Mouse (Mus musculus): ENCODE measurements around the gene Cd37. TPM values are rescaled to one million over a fixed set of nuclear protein-coding genes. Genes with fewer than 3 reads are reported as not detected.
"Not testable (repeated sequence)": the region's sequence is repeated elsewhere in the genome, so short reads cannot be mapped to it uniquely, and the experiment has no call there.

The Cd37 gene
- polyA plus RNA-seq, 1 experiment from 2014 or later: 19.3 TPM

DNA sequence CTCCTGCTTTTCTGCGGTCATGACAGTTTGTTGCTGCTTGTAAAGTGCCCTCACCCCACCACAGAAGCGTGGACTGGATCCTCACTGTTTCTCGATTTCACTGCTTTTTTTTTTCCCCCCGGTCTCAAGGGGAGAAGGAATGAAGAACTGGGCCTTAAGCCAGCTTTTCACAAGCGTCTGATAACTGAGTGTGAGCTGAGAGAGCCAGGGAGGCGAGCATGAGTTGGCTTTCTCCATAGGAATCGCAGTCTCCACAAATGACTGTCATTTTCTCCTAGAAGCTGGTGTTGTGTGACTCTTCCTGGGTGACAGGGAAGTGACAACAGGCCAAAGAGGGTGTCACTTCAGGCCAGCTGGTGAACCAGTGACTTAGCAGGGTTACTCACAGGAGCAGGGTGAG lies 23.4 kb upstream of the Cd37 start:
- Histone ChIP-seq H3K36me3 (ENCODE audit: control insufficient read depth, insufficient read depth) (no peaks in the 10 kb centered on the region), H3K4me1 (ENCODE audit: control insufficient read depth, low read depth, low read length) (no peaks in the 10 kb centered on the region), H3K27me3 (ENCODE audit: control insufficient read depth, insufficient read depth, low read depth, low read length) (no peaks in the 10 kb centered on the region), H3K9ac (ENCODE audit: low read depth, low read length) (no peak overlapping the region), H3K27ac (ENCODE audit: low read length) (no peak overlapping the region), H3K4me3 (ENCODE audit: low read depth, low read length) (no peak overlapping the region), H3K9me3 (replicated peaks; ENCODE audit: control insufficient read depth, low read length) (no peaks in the 10 kb centered on the region), H3K4me2 (ENCODE audit: low read depth, low read length) (no peak overlapping the region)
- no peak for ATAC-seq (ENCODE audit: low read depth)
- WGBS (ENCODE audit: insufficient replicate concordance): 45% methylated on average over 7 of the region's 7 CpGs

DNA sequence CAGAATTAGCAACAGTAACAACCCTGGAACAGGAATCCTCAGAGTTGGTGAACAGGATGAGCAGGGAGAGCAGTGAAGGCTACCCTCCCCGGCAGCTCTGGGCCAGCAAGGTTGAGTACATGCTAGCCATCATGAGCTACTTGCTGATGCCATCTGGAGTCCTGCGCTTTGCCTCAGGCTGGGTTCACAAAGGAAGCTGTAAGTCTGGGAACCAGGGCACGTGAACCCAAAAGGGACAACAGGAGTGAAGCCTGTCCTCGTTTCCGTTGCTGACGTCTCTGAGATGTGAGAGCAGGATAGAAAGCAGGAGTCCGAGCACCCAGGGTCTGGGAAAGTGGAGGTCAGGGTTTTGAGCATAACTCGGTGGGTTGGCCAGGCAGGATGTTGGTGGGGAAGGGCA lies 20.4 kb upstream of the Cd37 start:
- Histone ChIP-seq H3K4me3 (ENCODE audit: low read depth, low read length) (no peak overlapping the region), H3K4me1 (ENCODE audit: control insufficient read depth, low read depth, low read length) (no peaks in the 10 kb centered on the region), H3K9me3 (replicated peaks; ENCODE audit: control insufficient read depth, low read length) (no peaks in the 10 kb centered on the region), H3K27ac (ENCODE audit: low read length) (no peak overlapping the region), H3K36me3 (ENCODE audit: control insufficient read depth, insufficient read depth) (no peaks in the 10 kb centered on the region), H3K4me2 (ENCODE audit: low read depth, low read length) (no peak overlapping the region), H3K27me3 (ENCODE audit: control insufficient read depth, insufficient read depth, low read depth, low read length) (no peaks in the 10 kb centered on the region), H3K9ac (ENCODE audit: low read depth, low read length) (no peak overlapping the region)
- WGBS (ENCODE audit: insufficient replicate concordance): 61% methylated on average over 8 of the region's 8 CpGs
- no peak for ATAC-seq (ENCODE audit: low read depth)

DNA sequence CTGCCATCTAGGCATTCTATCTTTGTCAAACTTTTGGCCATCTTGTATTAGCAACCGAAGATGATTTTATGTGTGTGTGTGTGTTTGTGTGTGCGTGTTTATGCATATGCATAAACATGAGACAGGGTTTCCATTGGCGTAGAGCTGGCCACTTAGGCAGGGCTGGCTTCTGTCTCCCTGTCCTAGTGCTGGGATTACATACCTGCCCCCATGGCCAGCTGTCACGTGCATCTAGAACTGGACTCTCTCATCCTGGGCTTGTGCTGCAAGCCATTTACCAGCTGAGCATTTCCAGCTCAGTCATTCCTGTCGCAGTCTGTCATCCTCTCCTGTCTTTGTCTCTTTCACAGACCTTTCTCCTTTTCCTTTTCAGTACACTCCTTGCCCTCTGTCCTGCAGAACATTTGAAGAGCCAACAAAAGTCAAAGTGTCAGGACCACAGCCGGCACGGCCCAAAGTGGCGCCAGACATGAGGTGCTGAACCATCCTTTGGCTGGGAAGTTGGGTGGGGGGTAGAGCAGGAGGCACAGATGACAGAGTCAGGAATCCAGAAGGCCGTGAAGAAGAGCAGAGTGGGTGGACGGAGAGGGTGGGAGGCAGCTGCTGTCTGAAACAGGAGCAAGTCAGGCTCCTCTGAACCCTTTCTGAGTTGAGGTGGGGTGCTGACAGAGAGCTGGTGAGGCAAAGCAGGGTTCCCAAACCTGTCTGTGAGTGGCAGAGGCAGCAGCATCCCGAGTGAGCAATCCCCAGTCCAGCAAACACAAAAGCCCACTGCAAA lies 18.3 kb upstream of the Cd37 start:
- no peaks in the 10 kb centered on the region for H3K36me3 ChIP-seq (ENCODE audit: control insufficient read depth, insufficient read depth)
- H3K4me2 ChIP-seq (ENCODE audit: low read depth, low read length): no peak overlapping the region
- H3K9ac ChIP-seq (ENCODE audit: low read depth, low read length): no peak overlapping the region
- no peaks in the 10 kb centered on the region for H3K27me3 ChIP-seq (ENCODE audit: control insufficient read depth, insufficient read depth, low read depth, low read length)
- H3K27ac ChIP-seq (ENCODE audit: low read length): no peak overlapping the region
- no peaks in the 10 kb centered on the region for H3K4me1 ChIP-seq (ENCODE audit: control insufficient read depth, low read depth, low read length)
- H3K4me3 ChIP-seq (ENCODE audit: low read depth, low read length): no peak overlapping the region
- ATAC-seq (ENCODE audit: low read depth): no peak
- 46% methylated on average over 11 of the region's 11 CpGs for WGBS (ENCODE audit: insufficient replicate concordance)
- no peaks in the 10 kb centered on the region for H3K9me3 ChIP-seq (replicated peaks; ENCODE audit: control insufficient read depth, low read length)

DNA sequence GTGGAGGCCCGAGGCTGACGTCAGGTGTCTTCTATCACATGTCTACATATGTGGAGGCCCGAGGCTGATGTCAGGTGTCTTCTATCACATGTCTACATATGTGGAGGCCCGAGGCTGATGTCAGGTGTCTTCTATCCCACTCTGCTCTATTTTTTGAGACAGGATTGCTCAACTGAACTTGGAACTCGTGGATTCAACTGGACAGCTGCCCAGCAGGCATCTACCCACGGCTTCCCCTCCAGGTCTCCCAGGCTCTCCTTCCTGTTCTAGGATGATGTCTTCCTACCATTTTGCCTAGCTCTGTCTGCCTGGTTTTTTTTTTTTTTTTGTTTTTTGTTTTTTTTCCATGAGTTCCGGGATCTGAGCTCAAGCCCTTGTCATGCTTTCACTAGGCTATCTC lies 16.9 kb upstream of the Cd37 start:
- ATAC-seq (ENCODE audit: low read depth); H3K9ac ChIP-seq (ENCODE audit: low read depth, low read length); H3K4me2 ChIP-seq (ENCODE audit: low read depth, low read length); H3K4me3 ChIP-seq (ENCODE audit: low read depth, low read length); H3K27ac ChIP-seq (ENCODE audit: low read length); H3K27me3 ChIP-seq (ENCODE audit: control insufficient read depth, insufficient read depth, low read depth, low read length); H3K9me3 ChIP-seq (replicated peaks; ENCODE audit: control insufficient read depth, low read length); H3K36me3 ChIP-seq (ENCODE audit: control insufficient read depth, insufficient read depth); H3K4me1 ChIP-seq (ENCODE audit: control insufficient read depth, low read depth, low read length): not testable (repeated sequence)
- 45% methylated on average over 4 of the region's 7 CpGs for WGBS (ENCODE audit: insufficient replicate concordance)

DNA sequence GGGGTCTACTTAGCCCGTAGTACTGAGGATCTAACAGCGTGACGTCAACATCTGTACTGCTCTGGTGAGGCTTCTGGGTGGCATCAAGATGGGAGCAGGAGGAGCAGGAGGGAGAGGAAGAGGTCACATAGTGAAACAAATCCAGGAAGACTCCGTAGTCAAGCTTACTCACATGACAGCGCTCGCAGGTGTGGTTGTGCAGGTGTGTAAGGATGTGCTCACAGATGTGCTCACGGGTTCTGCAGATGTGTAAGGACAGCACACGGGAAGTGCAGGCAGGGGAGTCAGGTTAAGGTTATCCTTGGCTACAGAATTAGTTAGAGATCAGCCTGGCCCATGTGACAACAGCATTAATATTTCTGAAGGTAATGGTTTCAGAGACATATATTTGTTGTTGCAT lies 14.9 kb upstream of the Cd37 start:
- 72% methylated on average over 8 of the region's 8 CpGs for WGBS (ENCODE audit: insufficient replicate concordance)

DNA sequence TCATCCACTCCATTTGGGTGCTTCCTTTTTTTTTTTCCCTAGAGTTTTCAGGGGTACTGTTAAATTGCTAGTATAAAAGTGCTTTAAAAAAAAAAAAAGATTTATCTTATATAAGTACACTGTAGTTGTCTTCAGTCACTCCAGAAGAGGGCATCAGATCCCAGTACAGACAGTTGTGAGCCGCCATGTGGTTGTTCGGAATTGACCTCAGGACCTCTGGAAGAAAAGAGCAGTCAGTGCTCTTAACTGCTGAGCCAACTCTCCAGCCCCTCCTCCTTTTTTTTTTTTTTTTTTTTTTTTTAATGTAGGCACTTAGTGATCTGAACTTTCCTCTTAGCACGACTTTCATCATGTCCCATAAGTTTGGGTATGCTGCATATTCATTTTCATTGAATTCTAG lies 8.8 kb upstream of the Cd37 start:
- Histone ChIP-seq H3K4me2 (ENCODE audit: low read depth, low read length) (no peak overlapping the region), H3K9me3 (replicated peaks; ENCODE audit: control insufficient read depth, low read length) (no peaks in the 10 kb centered on the region), H3K4me1 (ENCODE audit: control insufficient read depth, low read depth, low read length) (no peaks in the 10 kb centered on the region), H3K36me3 (ENCODE audit: control insufficient read depth, insufficient read depth) (no peaks in the 10 kb centered on the region), H3K4me3 (ENCODE audit: low read depth, low read length) (no peak overlapping the region), H3K27ac (ENCODE audit: low read length) (no peak overlapping the region), H3K27me3 (ENCODE audit: control insufficient read depth, insufficient read depth, low read depth, low read length) (no peaks in the 10 kb centered on the region), H3K9ac (ENCODE audit: low read depth, low read length) (no peak overlapping the region)
- 36% methylated on average over 3 of the region's 3 CpGs for WGBS (ENCODE audit: insufficient replicate concordance)
- ATAC-seq (ENCODE audit: low read depth): no peak

More for the DNA sequence above, 14.9 kb upstream of the Cd37 start:
- Histone ChIP-seq H3K27ac (ENCODE audit: low read length) (no peak overlapping the region), H3K4me1 (ENCODE audit: control insufficient read depth, low read depth, low read length) (no peaks in the 10 kb centered on the region), H3K9me3 (replicated peaks; ENCODE audit: control insufficient read depth, low read length) (no peaks in the 10 kb centered on the region), H3K4me3 (ENCODE audit: low read depth, low read length) (no peak overlapping the region), H3K9ac (ENCODE audit: low read depth, low read length) (no peak overlapping the region), H3K36me3 (ENCODE audit: control insufficient read depth, insufficient read depth) (no peaks in the 10 kb centered on the region), H3K4me2 (ENCODE audit: low read depth, low read length) (no peak overlapping the region), H3K27me3 (ENCODE audit: control insufficient read depth, insufficient read depth, low read depth, low read length) (no peaks in the 10 kb centered on the region)
- ATAC-seq (ENCODE audit: low read depth): no peak

DNA sequence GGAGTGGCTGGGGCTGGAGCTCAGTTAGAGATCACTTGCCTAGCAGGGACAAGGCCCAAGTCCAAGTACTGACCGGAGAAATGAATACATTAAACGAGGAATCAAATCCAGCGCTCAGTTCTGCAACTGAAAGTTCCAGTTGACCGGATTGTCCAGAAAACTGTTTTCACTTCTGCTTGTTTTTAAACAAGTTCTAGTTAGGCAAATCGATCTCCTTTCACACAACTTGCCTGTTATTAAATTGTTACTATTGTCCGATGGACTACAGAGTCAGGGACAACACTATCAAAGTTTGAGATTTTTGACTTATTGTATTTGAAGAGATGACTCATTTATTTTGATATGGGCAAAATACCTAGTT lies 2.5 kb upstream of the Cd37 start:
- Histone ChIP-seq H3K4me3 (ENCODE audit: low read depth, low read length) (no peak overlapping the region), H3K9ac (ENCODE audit: low read depth, low read length) (no peak overlapping the region), H3K27ac (ENCODE audit: low read length) (no peak overlapping the region), H3K9me3 (replicated peaks; ENCODE audit: control insufficient read depth, low read length) (no peaks in the 10 kb centered on the region), H3K4me2 (ENCODE audit: low read depth, low read length) (0 out of 2 replicates have a peak overlapping the region, but pooled peaks have one; percentile 8), H3K27me3 (ENCODE audit: control insufficient read depth, insufficient read depth, low read depth, low read length) (no peaks in the 10 kb centered on the region), H3K4me1 (ENCODE audit: control insufficient read depth, low read depth, low read length) (peaks cover 9% of the 10 kb centered on the region), H3K36me3 (ENCODE audit: control insufficient read depth, insufficient read depth) (no peaks in the 10 kb centered on the region)
- WGBS (ENCODE audit: insufficient replicate concordance): 74% methylated on average over 6 of the region's 6 CpGs
- ATAC-seq (ENCODE audit: low read depth): no peak

DNA sequence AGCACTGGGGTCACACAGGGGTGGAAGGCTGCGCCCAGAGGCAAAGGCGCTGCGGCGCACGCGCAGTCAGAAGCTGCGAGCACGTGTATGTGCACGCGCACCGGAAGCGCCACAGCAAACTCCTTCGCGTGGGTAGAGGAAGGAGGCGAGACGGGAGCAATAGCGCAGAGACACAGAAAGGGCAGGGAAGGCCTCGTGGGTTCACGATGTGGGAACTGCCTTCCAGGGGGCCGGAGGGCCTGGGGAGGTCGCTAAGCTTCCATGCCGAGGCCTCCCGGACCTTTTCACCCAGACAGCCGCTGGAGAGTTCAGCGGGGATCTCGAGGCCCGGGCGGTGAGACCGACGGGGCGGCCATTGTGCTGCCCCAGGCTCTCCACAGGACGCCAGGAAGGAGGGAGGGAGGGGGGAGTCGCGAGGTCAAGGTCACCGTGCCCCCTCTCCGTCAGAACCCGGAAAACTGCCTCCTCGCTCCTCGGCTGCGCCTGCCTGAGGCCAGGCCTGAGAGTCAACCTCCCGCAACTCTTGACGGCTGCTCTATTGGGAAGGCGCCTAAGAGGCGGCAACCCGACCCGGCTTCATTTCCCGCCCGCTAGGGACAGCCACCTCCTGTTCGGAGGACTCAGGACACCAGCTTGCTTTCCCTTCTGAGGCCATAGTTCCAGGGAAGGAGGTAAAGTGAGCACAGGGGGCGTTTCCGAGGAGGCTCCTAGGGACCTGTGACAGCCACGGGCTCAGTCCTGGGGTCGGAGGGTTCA lies 1.9 kb upstream of the Cd37 start, which contains the start of gene Slc6a16:
Gene Slc6a16, plus strand, starts transcription at position 453 of the 756 bp plus-strand sequence.
- Histone ChIP-seq H3K9ac (ENCODE audit: low read depth, low read length) (no peak within 1 kb of the TSS), H3K4me3 (ENCODE audit: low read depth, low read length) (no peak within 1 kb of the TSS), H3K27me3 (ENCODE audit: control insufficient read depth, insufficient read depth, low read depth, low read length) (no peaks in the 10 kb centered on the region), H3K36me3 (ENCODE audit: control insufficient read depth, insufficient read depth) (no peaks in the 10 kb centered on the region), H3K4me1 (ENCODE audit: control insufficient read depth, low read depth, low read length) (peaks cover 9% of the 10 kb centered on the region), H3K4me2 (ENCODE audit: low read depth, low read length) (0 out of 2 replicates have a peak within 1 kb of the TSS, but pooled peaks have one; percentile 8), H3K9me3 (replicated peaks; ENCODE audit: control insufficient read depth, low read length) (no peaks in the 10 kb centered on the region), H3K27ac (ENCODE audit: low read length) (no peak within 1 kb of the TSS)
- WGBS (ENCODE audit: insufficient replicate concordance): 54% methylated on average over 53 of the region's 53 CpGs
- ATAC-seq (ENCODE audit: low read depth): no peak; the same call in 1 of the 2 replicates

DNA sequence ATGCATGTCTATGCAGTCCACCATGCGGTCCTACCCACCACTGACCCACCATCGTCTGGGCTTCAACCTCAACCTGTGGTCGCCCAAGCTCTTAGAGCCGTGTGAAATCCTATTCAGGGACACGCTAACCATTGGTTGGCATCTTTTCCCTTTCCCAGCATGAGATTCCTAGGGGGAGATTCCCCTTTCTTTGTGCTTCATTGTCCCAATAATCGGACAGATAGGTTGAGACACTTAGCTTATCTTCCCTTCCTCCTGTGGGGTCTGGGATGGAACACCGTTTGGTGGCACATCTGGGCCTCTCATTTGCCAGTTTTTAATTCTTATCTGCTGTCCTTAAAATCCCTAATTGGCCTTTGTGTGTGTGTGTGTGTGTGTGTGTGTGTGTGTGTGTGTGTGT lies 1.2 kb upstream of the Cd37 start:
- H3K9ac ChIP-seq (ENCODE audit: low read depth, low read length): no peak overlapping the region
- no peak for ATAC-seq (ENCODE audit: low read depth)
- no peak overlapping the region for H3K4me2 ChIP-seq (ENCODE audit: low read depth, low read length)
- H3K9me3 ChIP-seq (replicated peaks; ENCODE audit: control insufficient read depth, low read length): no peaks in the 10 kb centered on the region
- no peak overlapping the region for H3K27ac ChIP-seq (ENCODE audit: low read length)
- H3K27me3 ChIP-seq (ENCODE audit: control insufficient read depth, insufficient read depth, low read depth, low read length): no peaks in the 10 kb centered on the region
- H3K4me1 ChIP-seq (ENCODE audit: control insufficient read depth, low read depth, low read length): peaks cover 9% of the 10 kb centered on the region
- H3K36me3 ChIP-seq (ENCODE audit: control insufficient read depth, insufficient read depth): no peaks in the 10 kb centered on the region
- WGBS (ENCODE audit: insufficient replicate concordance): 64% methylated on average over 7 of the region's 7 CpGs
- H3K4me3 ChIP-seq (ENCODE audit: low read depth, low read length): no peak overlapping the region

Data from liver, embryonic 16.5 days (tissue).